Comparison of ENCODE assay signal across 18 mouse cellular contexts in the genomic region with DNA sequence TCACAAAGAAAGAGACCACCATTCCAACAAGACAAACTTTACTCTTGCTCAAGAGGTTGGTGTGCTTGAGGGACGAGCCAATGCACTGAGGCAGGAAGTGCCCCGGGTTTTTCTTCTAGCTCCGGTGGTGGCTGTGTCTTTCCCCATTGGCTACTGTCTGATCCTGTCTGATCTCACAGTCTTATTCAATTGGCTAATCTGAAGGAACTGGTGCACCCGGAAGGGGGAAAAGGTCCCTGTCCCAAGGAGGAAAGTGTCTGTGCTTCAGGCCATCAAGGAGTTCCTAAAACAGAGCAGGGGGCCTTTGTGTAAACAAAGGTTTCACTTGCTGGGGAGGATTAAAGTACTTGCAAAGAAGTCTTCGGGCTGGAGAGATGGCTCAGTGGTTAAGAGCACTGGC. TPM values are rescaled to one million over a fixed set of nuclear protein-coding genes. Genes with fewer than 3 reads are reported as not detected.
DNase-seq lines count a peak whose midpoint lies in the region; ATAC-seq and TF ChIP-seq lines count a peak whose summit lies in the region.
"Had no signal": no experiment of that assay in that cellular context is flagged by ENCODE, and none has a peak within 500 bp of the region (broad histone marks: within the 10 kb centered on the region; RNA-seq: fewer than 3 reads in every experiment).

No protein-coding gene starts in this region.

- no peaks in the 10 kb centered on the region for H3K27me3 ChIP-seq in intestine, embryonic 16.5 days (replicated peaks; ENCODE audit: control insufficient read depth, insufficient read depth, low read length)
- no peaks in the 10 kb centered on the region for H3K27me3 ChIP-seq in intestine, postnatal 0 days (replicated peaks; ENCODE audit: control insufficient read depth, insufficient read depth, low read length)
- H3K27me3 ChIP-seq: heart, embryonic 15.5 days; hindbrain, embryonic 12.5 days; limb, embryonic 12.5 days; midbrain, embryonic 13.5 days had no signal

- DNase-seq in ES-CJ7 (ENCODE audit: low read depth, low spot score): peak; percentile 63
- peak; percentile 41 to 61 for DNase-seq in thymus, postnatal 10 days (ENCODE audit: low spot score in 2 of 2)
- no peak for DNase-seq in urinary bladder, adult 18-20 months (ENCODE audit: low spot score in 2 of 2)
- DNase-seq: cerebellum, postnatal 14 days; heart, adult 11 months; kidney, adult 11 months; kidney, postnatal 25 days; layer of hippocampus, postnatal 36 days; right cerebral cortex, postnatal 14 days had no signal

- H3K4me2 ChIP-seq in intestine, embryonic 16.5 days (ENCODE audit: low read depth, low read length): no peak overlapping the region
- H3K4me2 ChIP-seq in intestine, postnatal 0 days (replicated peaks; ENCODE audit: low read depth): no peak overlapping the region
- H3K4me2 ChIP-seq: heart, embryonic 15.5 days; hindbrain, embryonic 12.5 days; limb, embryonic 12.5 days; midbrain, embryonic 13.5 days had no signal

- peaks cover 65% of the 10 kb centered on the region for H3K4me1 ChIP-seq in intestine, embryonic 16.5 days (ENCODE audit: control insufficient read depth, insufficient read depth, low read length)
- H3K4me1 ChIP-seq in intestine, postnatal 0 days (replicated peaks; ENCODE audit: control insufficient read depth, insufficient read depth, low read length): peaks cover 26% of the 10 kb centered on the region

- WGBS in intestine, embryonic 16.5 days: 44% methylated on average over 5 of the region's 5 CpGs
- 26% methylated on average over 5 of the region's 5 CpGs for WGBS in intestine, postnatal 0 days

- ATAC-seq in intestine, embryonic 16.5 days: no peak
- ATAC-seq in intestine, postnatal 0 days: no peak
- ATAC-seq in inflammation-experienced regulatory T-cells, adult 6 months: peak; percentile 79
- ATAC-seq in erythroid progenitor cell, adult 5-6 weeks (replicated peaks; ENCODE audit: low FRiP score, poor library complexity, severe bottlenecking): no peak
- no peak for ATAC-seq in megakaryocyte-erythroid progenitor cell, adult 5-6 weeks (replicated peaks; ENCODE audit: low FRiP score, low TSS enrichment, poor library complexity, severe bottlenecking)
- ATAC-seq: midbrain, embryonic 13.5 days had no signal

- no peaks in the 10 kb centered on the region for H3K9me3 ChIP-seq in intestine, embryonic 16.5 days (ENCODE audit: control insufficient read depth, low read length)
- no peaks in the 10 kb centered on the region for H3K9me3 ChIP-seq in intestine, postnatal 0 days (ENCODE audit: control insufficient read depth)
- H3K9me3 ChIP-seq: heart, embryonic 15.5 days; hindbrain, embryonic 12.5 days; limb, embryonic 12.5 days; midbrain, embryonic 13.5 days had no signal

- H3K9ac ChIP-seq in intestine, embryonic 16.5 days (ENCODE audit: low read depth, low read length): no peak overlapping the region
- H3K9ac ChIP-seq in intestine, postnatal 0 days (ENCODE audit: low read depth, low read length): no peak overlapping the region
- H3K9ac ChIP-seq: heart, embryonic 15.5 days; hindbrain, embryonic 12.5 days; limb, embryonic 12.5 days; midbrain, embryonic 13.5 days had no signal

- no peak overlapping the region for H3K4me3 ChIP-seq in intestine, embryonic 16.5 days (ENCODE audit: low read length)
- no peak overlapping the region for H3K4me3 ChIP-seq in intestine, postnatal 0 days (ENCODE audit: low read depth, low read length)
- H3K4me3 ChIP-seq: heart, embryonic 15.5 days; hindbrain, embryonic 12.5 days; limb, embryonic 12.5 days; midbrain, embryonic 13.5 days had no signal

- H3K36me3 ChIP-seq in intestine, embryonic 16.5 days (ENCODE audit: control insufficient read depth, insufficient read depth, low read length): no peaks in the 10 kb centered on the region
- no peaks in the 10 kb centered on the region; the same call in 1 of the 2 replicates for H3K36me3 ChIP-seq in intestine, postnatal 0 days (ENCODE audit: control insufficient read depth, insufficient read depth)
- H3K36me3 ChIP-seq: heart, embryonic 15.5 days; hindbrain, embryonic 12.5 days; limb, embryonic 12.5 days; midbrain, embryonic 13.5 days had no signal

- no peak for TF ChIP-seq CTCF in intestine, postnatal 0 days (IDR thresholded peaks at IDR 0.05; ENCODE audit: low read depth)

- H3K27ac ChIP-seq in intestine, embryonic 16.5 days (ENCODE audit: low read length): peak overlapping the region; percentile 15; the same call in 1 of the 2 replicates
- no peak overlapping the region for H3K27ac ChIP-seq in intestine, postnatal 0 days (ENCODE audit: low read depth, low read length)
- H3K27ac ChIP-seq: heart, embryonic 15.5 days; hindbrain, embryonic 12.5 days; limb, embryonic 12.5 days; midbrain, embryonic 13.5 days had no signal

RNA-seq across cellular contexts. Expression of a gene that starts 48.5 kb away (rescaled TPM):
- polyA plus RNA-seq in intestine, embryonic 16.5 days (2015; fragmentation: Nextera tagmentation; extraction: Ambion mirVana): 16.7 and 16.8 TPM in 2 replicates
- polyA plus RNA-seq in intestine, postnatal 0 days (2015; fragmentation: Nextera tagmentation; extraction: Ambion mirVana): 47.1 and 48.9 TPM in 2 replicates
- 10 to 100 TPM; 23.9 to 28.7 (median 25.5) TPM for polyA plus RNA-seq in inflammation-experienced regulatory T-cells, adult 6 months (2017; shearing (Covaris generic))
- 50.3 and 64.2 TPM in 2 replicates for total RNA-seq in erythroid progenitor cell, adult 5-6 weeks (2015; ENCODE audit: low replicate concordance)
- total RNA-seq in erythroid progenitor cell, adult 5-6 weeks (2017; ENCODE audit: low replicate concordance): 42.0 and 49.3 TPM in 2 replicates
- 40.2 and 60.7 TPM in 2 replicates for total RNA-seq in megakaryocyte-erythroid progenitor cell, adult 5-6 weeks (2014; fragmentation: Nextera tagmentation)
- 9.3 and 9.6 TPM in 2 replicates for total RNA-seq in megakaryocyte-erythroid progenitor cell, adult 5-6 weeks (2017)

Comparison
In these comparisons a context has a peak if more than half of its experiments do, and no peak if none do; other contexts are left out.
1. DNase-seq: peak in ES-CJ7 (single experiment) and thymus, postnatal 10 days (2 of 2); none in urinary bladder, adult 18-20 months (0 of 2).